Mouse (Mus musculus): ENCODE measurements around the gene Rcsd1. TPM values are rescaled to one million over a fixed set of nuclear protein-coding genes. Genes with fewer than 3 reads are reported as not detected.

Gene Rcsd1
- polyA plus RNA-seq, 1 experiment from 2014 or later: 6.1 TPM

GRCm38 (mm10) chr1:165629975-165630374, 79.6 kb downstream of the Rcsd1 start:
- H3K4me3 ChIP-seq (ENCODE audit: low read depth, low read length): no peak overlapping the region

GRCm38 (mm10) chr1:165628603-165629002, 81.0 kb downstream of the Rcsd1 start:
- 93% methylated on average over 1 of the region's 1 CpGs for WGBS
- Histone ChIP-seq H3K9ac (ENCODE audit: low read length) (no peak overlapping the region), H3K4me1 (ENCODE audit: control insufficient read depth, insufficient read depth, low read length) (peaks cover 9% of the 10 kb centered on the region), H3K4me3 (ENCODE audit: low read depth, low read length) (no peak overlapping the region), H3K27ac (replicated peaks; ENCODE audit: low read depth, low read length) (no peak overlapping the region), H3K36me3 (ENCODE audit: control insufficient read depth, insufficient read depth, low read length) (no peaks in the 10 kb centered on the region), H3K9me3 (ENCODE audit: control insufficient read depth, low read length) (no peaks in the 10 kb centered on the region), H3K27me3 (ENCODE audit: control insufficient read depth, insufficient read depth, low read length) (no peaks in the 10 kb centered on the region), H3K4me2 (ENCODE audit: low read depth, severe bottlenecking) (no peak overlapping the region)
- no peak for ATAC-seq (ENCODE audit: insufficient number of reproducible peaks, low FRiP score, low TSS enrichment, low read depth)
- no peak for DNase-seq (ENCODE audit: low spot score)

More at GRCm38 (mm10) chr1:165629975-165630374, 79.6 kb downstream of the Rcsd1 start:
- ATAC-seq (ENCODE audit: insufficient number of reproducible peaks, low FRiP score, low TSS enrichment, low read depth): no peak
- no peak overlapping the region for H3K4me2 ChIP-seq (ENCODE audit: low read depth, severe bottlenecking)
- WGBS: 30% methylated on average over 8 of the region's 8 CpGs
- H3K4me1 ChIP-seq (ENCODE audit: control insufficient read depth, insufficient read depth, low read length): peaks cover 10% of the 10 kb centered on the region
- H3K9ac ChIP-seq (ENCODE audit: low read length): no peak overlapping the region
- H3K27ac ChIP-seq (replicated peaks; ENCODE audit: low read depth, low read length): no peak overlapping the region
- no peaks in the 10 kb centered on the region for H3K9me3 ChIP-seq (ENCODE audit: control insufficient read depth, low read length)
- no peaks in the 10 kb centered on the region for H3K36me3 ChIP-seq (ENCODE audit: control insufficient read depth, insufficient read depth, low read length)
- no peaks in the 10 kb centered on the region for H3K27me3 ChIP-seq (ENCODE audit: control insufficient read depth, insufficient read depth, low read length)
- DNase-seq (ENCODE audit: low spot score): no peak

GRCm38 (mm10) chr1:165625896-165626295, 83.7 kb downstream of the Rcsd1 start:
- DNase-seq (ENCODE audit: low spot score) (no peak), ATAC-seq (ENCODE audit: insufficient number of reproducible peaks, low FRiP score, low TSS enrichment, low read depth) (no peak)
- H3K9ac ChIP-seq (ENCODE audit: low read length): no peak overlapping the region
- no peaks in the 10 kb centered on the region for H3K9me3 ChIP-seq (ENCODE audit: control insufficient read depth, low read length)
- H3K4me1 ChIP-seq (ENCODE audit: control insufficient read depth, insufficient read depth, low read length): peaks cover 6% of the 10 kb centered on the region
- H3K27ac ChIP-seq (replicated peaks; ENCODE audit: low read depth, low read length): no peak overlapping the region
- 79% methylated on average over 5 of the region's 5 CpGs for WGBS
- H3K4me2 ChIP-seq (ENCODE audit: low read depth, severe bottlenecking): no peak overlapping the region
- H3K27me3 ChIP-seq (ENCODE audit: control insufficient read depth, insufficient read depth, low read length): no peaks in the 10 kb centered on the region
- no peak overlapping the region for H3K4me3 ChIP-seq (ENCODE audit: low read depth, low read length)
- H3K36me3 ChIP-seq (ENCODE audit: control insufficient read depth, insufficient read depth, low read length): no peaks in the 10 kb centered on the region

- 86% methylated on average over 5 of the region's 5 CpGs for WGBS
- no peak for DNase-seq (ENCODE audit: low spot score)
These were observed 84.5 kb downstream of the Rcsd1 start for GRCm38 (mm10) chr1:165625058-165625457.

GRCm38 (mm10) chr1:165618201-165618624, 91.3 kb downstream of the Rcsd1 start:
- no peak overlapping the region for H3K27ac ChIP-seq (replicated peaks; ENCODE audit: low read depth, low read length)
- no peak overlapping the region for H3K9ac ChIP-seq (ENCODE audit: low read length)
- DNase-seq (ENCODE audit: low spot score) (no peak), ATAC-seq (ENCODE audit: insufficient number of reproducible peaks, low FRiP score, low TSS enrichment, low read depth) (no peak)
- H3K27me3 ChIP-seq (ENCODE audit: control insufficient read depth, insufficient read depth, low read length): no peaks in the 10 kb centered on the region
- no peak overlapping the region for H3K4me2 ChIP-seq (ENCODE audit: low read depth, severe bottlenecking)
- 73% methylated on average over 9 of the region's 9 CpGs for WGBS
- peaks cover 11% of the 10 kb centered on the region; the same call in 1 of the 2 replicates for H3K4me1 ChIP-seq (ENCODE audit: control insufficient read depth, insufficient read depth, low read length)
- H3K36me3 ChIP-seq (ENCODE audit: control insufficient read depth, insufficient read depth, low read length): peaks cover 5% of the 10 kb centered on the region
- H3K4me3 ChIP-seq (ENCODE audit: low read depth, low read length): no peak overlapping the region
- 0 out of 2 replicates have a peak, but pooled peaks cover 2% of the 10 kb centered on the region for H3K9me3 ChIP-seq (ENCODE audit: control insufficient read depth, low read length)

More at GRCm38 (mm10) chr1:165625058-165625457, 84.5 kb downstream of the Rcsd1 start:
- no peak overlapping the region for H3K9ac ChIP-seq (ENCODE audit: low read length)
- no peaks in the 10 kb centered on the region for H3K27me3 ChIP-seq (ENCODE audit: control insufficient read depth, insufficient read depth, low read length)
- no peaks in the 10 kb centered on the region for H3K36me3 ChIP-seq (ENCODE audit: control insufficient read depth, insufficient read depth, low read length)
- no peak overlapping the region for H3K4me2 ChIP-seq (ENCODE audit: low read depth, severe bottlenecking)
- H3K4me3 ChIP-seq (ENCODE audit: low read depth, low read length): no peak overlapping the region
- ATAC-seq (ENCODE audit: insufficient number of reproducible peaks, low FRiP score, low TSS enrichment, low read depth): no peak
- H3K27ac ChIP-seq (replicated peaks; ENCODE audit: low read depth, low read length): no peak overlapping the region
- no peaks in the 10 kb centered on the region for H3K9me3 ChIP-seq (ENCODE audit: control insufficient read depth, low read length)
- peaks cover under 1% of the 10 kb centered on the region; the same call in 1 of the 2 replicates for H3K4me1 ChIP-seq (ENCODE audit: control insufficient read depth, insufficient read depth, low read length)

- WGBS: 8% methylated on average over 15 of the region's 15 CpGs
- no peak overlapping the region for H3K4me3 ChIP-seq (ENCODE audit: low read depth, low read length)
- H3K4me1 ChIP-seq (ENCODE audit: control insufficient read depth, insufficient read depth, low read length): peaks cover 11% of the 10 kb centered on the region; the same call in 1 of the 2 replicates
- H3K36me3 ChIP-seq (ENCODE audit: control insufficient read depth, insufficient read depth, low read length): peaks cover 5% of the 10 kb centered on the region
- 0 out of 2 replicates have a peak, but pooled peaks cover 2% of the 10 kb centered on the region for H3K9me3 ChIP-seq (ENCODE audit: control insufficient read depth, low read length)
- DNase-seq (ENCODE audit: low spot score): peak; percentile 42
- no peak for ATAC-seq (ENCODE audit: insufficient number of reproducible peaks, low FRiP score, low TSS enrichment, low read depth)
- H3K27me3 ChIP-seq (ENCODE audit: control insufficient read depth, insufficient read depth, low read length): no peaks in the 10 kb centered on the region
- H3K4me2 ChIP-seq (ENCODE audit: low read depth, severe bottlenecking): peak overlapping the region; percentile 3; the same call in 1 of the 2 replicates
- no peak overlapping the region for H3K9ac ChIP-seq (ENCODE audit: low read length)
- no peak overlapping the region for H3K27ac ChIP-seq (replicated peaks; ENCODE audit: low read depth, low read length)
These were observed 92.2 kb downstream of the Rcsd1 start for GRCm38 (mm10) chr1:165617166-165617891.

- no peak for DNase-seq (ENCODE audit: low spot score)
- H3K4me2 ChIP-seq (ENCODE audit: low read depth, severe bottlenecking): no peak overlapping the region; the same call in 1 of the 2 replicates
- H3K4me3 ChIP-seq (ENCODE audit: low read depth, low read length): no peak overlapping the region
- no peak for ATAC-seq (ENCODE audit: insufficient number of reproducible peaks, low FRiP score, low TSS enrichment, low read depth)
- no peak overlapping the region for H3K27ac ChIP-seq (replicated peaks; ENCODE audit: low read depth, low read length)
- peaks cover 5% of the 10 kb centered on the region for H3K36me3 ChIP-seq (ENCODE audit: control insufficient read depth, insufficient read depth, low read length)
- H3K27me3 ChIP-seq (ENCODE audit: control insufficient read depth, insufficient read depth, low read length): no peaks in the 10 kb centered on the region
- peaks cover 11% of the 10 kb centered on the region; the same call in 1 of the 2 replicates for H3K4me1 ChIP-seq (ENCODE audit: control insufficient read depth, insufficient read depth, low read length)
- 28% methylated on average over 7 of the region's 7 CpGs for WGBS
- 0 out of 2 replicates have a peak, but pooled peaks cover 2% of the 10 kb centered on the region for H3K9me3 ChIP-seq (ENCODE audit: control insufficient read depth, low read length)
- H3K9ac ChIP-seq (ENCODE audit: low read length): no peak overlapping the region
These were observed 92.9 kb downstream of the Rcsd1 start for GRCm38 (mm10) chr1:165616652-165617051.

- no peak overlapping the region for H3K27ac ChIP-seq (replicated peaks; ENCODE audit: low read depth, low read length)
- H3K4me3 ChIP-seq (ENCODE audit: low read depth, low read length): no peak overlapping the region
- peaks cover 5% of the 10 kb centered on the region for H3K36me3 ChIP-seq (ENCODE audit: control insufficient read depth, insufficient read depth, low read length)
- DNase-seq (ENCODE audit: low spot score): no peak
- 0 out of 2 replicates have a peak, but pooled peaks cover 2% of the 10 kb centered on the region for H3K9me3 ChIP-seq (ENCODE audit: control insufficient read depth, low read length)
- no peak overlapping the region for H3K4me2 ChIP-seq (ENCODE audit: low read depth, severe bottlenecking)
- peaks cover 11% of the 10 kb centered on the region; the same call in 1 of the 2 replicates for H3K4me1 ChIP-seq (ENCODE audit: control insufficient read depth, insufficient read depth, low read length)
- no peak for ATAC-seq (ENCODE audit: insufficient number of reproducible peaks, low FRiP score, low TSS enrichment, low read depth)
- H3K9ac ChIP-seq (ENCODE audit: low read length): no peak overlapping the region
- no peaks in the 10 kb centered on the region for H3K27me3 ChIP-seq (ENCODE audit: control insufficient read depth, insufficient read depth, low read length)
- 93% methylated on average over 3 of the region's 3 CpGs for WGBS
These were observed 94.8 kb downstream of the Rcsd1 start for GRCm38 (mm10) chr1:165614793-165615192.
